Mouse (Mus musculus) embryonic fibroblast, embryonic 13.5 days (primary cell): ENCODE measurements around the gene Ncapd2.

Experiments
- CTCF ChIP-seq: IDR thresholded peaks from 2 replicates; pipeline ENCODE4 v1.5.1; 2011; ENCODE audit warnings: mild to moderate bottlenecking, control low read depth, low read length, moderate library complexity, borderline replicate concordance; ENCODE audit not compliant: insufficient read depth
- POLR2A ChIP-seq: IDR thresholded peaks from 2 replicates; pipeline ENCODE4 v1.6.1; 2011; ENCODE audit warnings: low read depth, mild to moderate bottlenecking, control low read depth, low read length, moderate library complexity

- TF ChIP-seq CTCF (no peak), POLR2A (no peak)
Measured at GRCm38 (mm10) chr6:125216898-125217297, 25.4 kb upstream of the Ncapd2 start.
